Mouse (Mus musculus) testis, adult 10 weeks (tissue): ENCODE results near the gene Klk1b8. TPM values are rescaled to one million over a fixed set of nuclear protein-coding genes. Genes with fewer than 3 reads are reported as not detected.

ENCODE experiments used
- polyA plus RNA-seq: library from polyadenylated mRNA; stranded (reverse); fragments of 350-450 nt; fragmentation: Illumina TruSeq; extraction: RNeasy Lipid Tissue Mini Kit (QIAGEN cat#74804); gene quantifications from one replicate; pipeline ENCODE4 v1.2.3, GENCODE M21; 2014; ENCODE audit warnings: low read depth, low replicate concordance

Gene Klk1b8
- 120 TPM for polyA plus RNA-seq

DNA sequence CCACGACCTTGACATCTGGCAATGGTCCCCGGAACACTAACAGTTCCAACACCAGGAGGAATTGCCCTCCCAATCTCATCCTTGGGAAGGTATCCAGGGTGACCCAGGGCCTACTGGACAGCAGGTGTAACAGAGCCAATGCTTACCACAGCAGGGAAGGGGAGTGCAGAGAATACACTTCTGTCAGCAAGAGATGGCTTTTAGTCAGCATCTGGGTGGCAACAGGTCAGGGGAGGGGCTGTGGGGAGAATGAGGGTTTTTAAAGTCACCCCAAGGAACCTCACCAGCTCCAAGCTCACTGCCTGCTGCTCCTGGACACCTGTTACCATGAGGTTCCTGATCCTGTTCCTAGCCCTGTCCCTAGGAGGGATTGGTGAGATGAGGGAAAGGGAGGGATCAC lies at the start of gene Klk1b8:
Klk1b8 (plus strand) TSS at position 301 of the 400 bp plus-strand sequence.

DNA sequence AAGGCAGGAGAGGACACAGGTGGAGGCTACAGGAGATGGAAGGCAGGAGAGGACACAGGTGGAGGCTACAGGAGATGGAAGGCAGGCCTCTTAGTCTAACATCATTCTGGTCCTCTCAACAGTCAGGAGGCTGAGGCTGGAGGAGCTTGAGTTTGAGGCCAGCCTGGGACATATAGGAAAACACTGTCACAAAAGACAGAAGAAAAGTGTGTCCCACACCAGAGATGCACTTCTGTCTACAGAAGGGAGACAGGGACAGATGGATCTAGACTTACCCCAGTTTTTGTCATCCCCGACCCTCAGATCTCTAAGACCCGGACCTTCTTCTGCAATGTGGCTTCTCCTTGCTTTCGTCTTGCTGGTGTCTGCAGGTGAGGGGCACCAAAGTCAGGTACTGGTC lies 17.0 kb upstream of the Klk1b8 start, which contains the start of gene Klk15:
Klk15 (plus strand) TSS at position 301 of the 400 bp plus-strand sequence.

DNA sequence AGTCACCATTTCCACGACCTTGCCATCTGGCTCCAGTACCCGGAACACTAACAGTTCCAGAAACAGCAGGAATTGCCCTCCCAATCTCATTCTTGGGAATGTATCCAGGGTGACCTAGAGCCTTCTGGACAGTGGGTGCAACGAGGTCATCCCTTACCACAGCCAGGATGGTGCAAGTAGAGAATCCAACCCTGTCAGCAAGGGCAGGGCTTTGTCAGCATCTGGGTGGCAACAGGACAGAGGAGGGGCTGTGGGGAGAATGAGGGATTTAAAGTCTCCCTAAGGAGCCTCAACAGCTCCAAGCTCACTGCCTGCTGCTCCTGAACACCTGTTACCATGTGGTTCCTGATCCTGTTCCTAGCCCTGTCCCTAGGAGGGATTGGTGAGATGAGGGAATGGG lies 16.0 kb downstream of the Klk1b8 start, which contains the start of gene Klk1b1:
Klk1b1 (plus strand) TSS at position 301 of the 400 bp plus-strand sequence.

DNA sequence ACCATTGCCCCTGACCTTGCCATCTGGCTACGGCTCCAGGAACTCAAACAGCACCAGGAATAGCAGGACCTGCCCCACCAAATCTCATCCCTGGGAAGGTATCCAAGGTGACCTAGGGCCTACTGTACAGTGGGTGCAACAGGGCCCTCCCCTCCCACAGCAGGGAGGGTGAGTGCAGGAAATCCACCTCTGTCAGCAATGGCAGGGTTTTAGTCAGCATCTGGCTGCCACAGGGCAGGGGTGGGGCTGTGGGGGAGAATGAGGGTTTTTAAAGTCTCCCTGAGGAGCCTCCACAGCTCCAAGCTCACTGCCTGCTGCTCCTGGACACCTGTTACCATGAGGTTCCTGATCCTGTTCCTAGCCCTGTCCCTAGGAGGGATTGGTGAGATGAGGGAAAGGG lies 25.3 kb downstream of the Klk1b8 start, which contains the start of gene Klk1b9:
Klk1b9 (plus strand) TSS at position 301 of the 400 bp plus-strand sequence.

DNA sequence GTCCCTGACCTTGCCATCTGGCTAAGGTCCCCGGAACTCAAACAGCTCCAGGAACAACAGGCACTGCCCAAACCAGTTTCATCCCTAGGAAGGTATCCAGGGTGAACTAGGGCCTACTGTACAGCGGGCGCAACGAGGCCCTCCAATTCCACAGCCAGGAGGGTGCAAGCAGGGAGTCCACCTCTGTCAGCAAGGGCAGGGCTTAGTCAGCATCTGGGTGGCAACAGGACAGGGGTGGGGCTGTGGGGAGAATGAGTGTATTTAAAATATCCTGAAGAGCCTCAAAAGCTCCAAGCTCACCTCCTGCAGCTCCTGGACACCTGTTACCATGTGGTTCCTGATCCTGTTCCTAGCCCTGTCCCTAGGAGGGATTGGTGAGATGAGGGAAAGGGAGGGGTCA lies 45.1 kb downstream of the Klk1b8 start, which contains the start of gene Klk1b11:
Klk1b11 (plus strand) TSS at position 301 of the 400 bp plus-strand sequence.

Other genes starting within 250 kb of the Klk1b8 start
- gene Klk13, start 238.1 kb upstream of the Klk1b8 start, polyA plus RNA-seq: not detected
- gene Klk12, start 181.8 kb upstream of the Klk1b8 start, polyA plus RNA-seq: not detected
- not detected for gene Klk11, start 176.1 kb upstream of the Klk1b8 start, polyA plus RNA-seq
- gene Klk10, start 169.6 kb upstream of the Klk1b8 start, polyA plus RNA-seq: not detected
- gene Klk9, start 158.8 kb upstream of the Klk1b8 start, polyA plus RNA-seq: not detected
- gene Klk8, start 153.1 kb upstream of the Klk1b8 start, polyA plus RNA-seq: not detected
- not detected for gene Klk7, start 139.4 kb upstream of the Klk1b8 start, polyA plus RNA-seq
- gene Klk6, start 126.2 kb upstream of the Klk1b8 start, polyA plus RNA-seq: not detected
- gene Klk5, start 108.7 kb upstream of the Klk1b8 start, polyA plus RNA-seq: not detected
- gene Klk4, start 69.5 kb upstream of the Klk1b8 start, polyA plus RNA-seq: not detected
- not detected for gene Klk15, start 16.9 kb upstream of the Klk1b8 start, polyA plus RNA-seq
- gene Klk1b1, start 16.1 kb downstream of the Klk1b8 start, polyA plus RNA-seq: not detected
- gene Klk1b9, start 25.4 kb downstream of the Klk1b8 start, polyA plus RNA-seq: 11.7 TPM
- not detected for gene Klk1b11, start 45.2 kb downstream of the Klk1b8 start, polyA plus RNA-seq
- 6.9 TPM for gene Klk1b26, start 61.5 kb downstream of the Klk1b8 start, polyA plus RNA-seq
- gene Klk1b27, start 101.6 kb downstream of the Klk1b8 start, polyA plus RNA-seq: 7.8 TPM
- 28.5 TPM for gene Klk1b21, start 151.7 kb downstream of the Klk1b8 start, polyA plus RNA-seq
- gene Klk1b22, start 162.0 kb downstream of the Klk1b8 start, polyA plus RNA-seq: 6.4 TPM
- 0.99 TPM for gene Klk1b16, start 186.1 kb downstream of the Klk1b8 start, polyA plus RNA-seq
- 10.9 TPM for gene Klk1b24, start 237.6 kb downstream of the Klk1b8 start, polyA plus RNA-seq
- gene Klk1b3, start 247.5 kb downstream of the Klk1b8 start, polyA plus RNA-seq: 2.6 TPM